Mouse (Mus musculus) right cerebral cortex, postnatal 25 days (tissue): ENCODE results near the gene Mup18.
"Not testable (repeated sequence)": the region's sequence is repeated elsewhere in the genome, so short reads cannot be mapped to it uniquely, and the experiment has no call there.

ENCODE experiments used
- DNase-seq: peaks from one replicate; pipeline ENCODE4 v3.0.0; 2022

Mup18 gene

DNA sequence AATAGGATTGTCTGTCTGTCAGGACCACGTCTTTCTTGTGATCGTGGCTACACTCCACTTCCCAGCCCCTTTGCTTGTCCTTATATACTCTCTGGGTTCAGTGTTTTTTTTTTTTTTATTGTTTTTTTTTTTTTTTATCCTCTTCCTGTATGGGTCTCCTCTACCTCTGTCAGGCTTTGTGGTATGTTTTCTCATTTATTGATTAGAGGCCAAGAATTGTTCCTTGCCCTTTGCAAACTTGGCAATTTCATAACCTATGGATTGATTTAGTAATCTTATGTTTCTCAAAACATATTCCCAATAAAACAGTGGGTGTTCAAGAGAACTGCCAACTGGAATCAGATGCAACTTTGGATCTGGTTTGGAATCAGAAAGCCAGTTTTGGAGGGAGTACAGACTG is at the start of gene Mup18:
Gene Mup18, minus strand, starts transcription at position 101 of the 400 bp plus-strand sequence.
- not testable (repeated sequence) for DNase-seq

DNA sequence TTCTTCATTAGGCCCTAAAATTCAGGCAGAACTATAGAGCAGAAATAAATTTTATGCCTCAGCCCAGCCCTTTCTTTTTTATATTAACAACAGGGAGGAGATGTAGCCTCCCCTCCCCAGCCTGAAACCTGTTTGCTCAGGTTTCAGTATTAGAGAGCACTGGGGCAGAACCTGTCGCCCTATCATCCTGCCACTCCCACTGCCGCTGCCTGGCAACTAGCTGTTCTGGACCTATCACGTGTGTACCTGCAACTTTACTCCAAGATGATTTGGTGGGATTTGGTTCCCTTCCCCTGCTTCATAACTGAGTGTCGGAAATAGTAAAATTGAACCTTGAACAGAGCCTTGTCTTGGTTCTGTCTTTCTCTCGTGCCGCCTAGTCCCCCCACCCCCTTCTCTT is 40.4 kb upstream of the Mup18 start:
- DNase-seq = not testable (repeated sequence)
